Mouse (Mus musculus) cerebellum, adult 2 months (tissue): Measurements from ENCODE around the gene Fndc7. TPM values are rescaled to one million over a fixed set of nuclear protein-coding genes. Genes with fewer than 3 reads are reported as not detected.

Source experiments
- DNase-seq, 2 experiments: peaks; one replicate each; pipeline ENCODE4 v3.0.0; 2021
- H3K27ac ChIP-seq: fragments of 200-500 bp; 2 replicates; pipeline ENCODE4 v1.5.1; 2012; ENCODE audit warnings: low read length, control low read depth, inconsistent platforms; ENCODE audit not compliant: insufficient read depth
- H3K27me3 ChIP-seq: fragments of 200-500 bp; 2 replicates; pipeline ENCODE4 v1.6.1; 2012; ENCODE audit warnings: inconsistent platforms, mild to moderate bottlenecking, low read length, moderate library complexity; ENCODE audit not compliant: control insufficient read depth, insufficient read depth
- H3K4me1 ChIP-seq: fragments of 200-500 bp; 2 replicates; pipeline ENCODE4 v1.6.1; 2011; ENCODE audit warnings: low read length; ENCODE audit not compliant: control insufficient read depth, insufficient read depth
- H3K4me3 ChIP-seq: fragments of 200-500 bp; replicated peaks from 2 replicates; pipeline ENCODE3; 2011; ENCODE audit warnings: mild to moderate bottlenecking, low read depth, low read length, control low read depth; ENCODE audit not compliant: insufficient read depth
- CTCF ChIP-seq: fragments of 200-500 bp; IDR thresholded peaks from 2 replicates; pipeline ENCODE4 v1.5.1; 2011; ENCODE audit warnings: low read depth, mild to moderate bottlenecking, control low read depth, low read length, moderate library complexity, borderline replicate concordance; ENCODE audit not compliant: insufficient read depth
- POLR2A ChIP-seq: fragments of 200-500 bp; IDR thresholded peaks from 2 replicates; pipeline ENCODE4 v1.6.1; 2011; ENCODE audit warnings: low read length, control low read depth, borderline replicate concordance; ENCODE audit not compliant: insufficient read depth
- WGBS: fragments of 180-500 bp; shearing (Covaris S2); methylation state at CpG from one replicate; pipeline ENCODE4 v1.1.7; 2018; 5-methylcytosine and 5-hydroxymethylcytosine counted together
- polyA plus RNA-seq: library from polyadenylated mRNA; depleted of rRNA; stranded (reverse); fragments of >200 nt; gene quantifications from 2 replicates; pipeline ENCODE4 v1.2.3, GENCODE M21; 2012

Fndc7 gene
- polyA plus RNA-seq, 1 experiment: 0.11 TPM

GRCm38 (mm10) chr3:108851554-108851953 lies 38.3 kb downstream of the Fndc7 start:
- Histone ChIP-seq H3K4me3 (no peak overlapping the region), H3K27ac (no peak overlapping the region), H3K4me1 (0 out of 2 replicates have a peak, but pooled peaks cover 3% of the 10 kb centered on the region), H3K27me3 (no peaks in the 10 kb centered on the region)
- no peak for DNase-seq
- TF ChIP-seq CTCF (no peak), POLR2A (no peak)
- 91% methylated on average over 3 of the region's 3 CpGs for WGBS

- H3K4me1 ChIP-seq: 0 out of 2 replicates have a peak, but pooled peaks cover 3% of the 10 kb centered on the region
- TF ChIP-seq CTCF (no peak), POLR2A (no peak)
- H3K27ac ChIP-seq: no peak overlapping the region
- no peak overlapping the region for H3K4me3 ChIP-seq
- H3K27me3 ChIP-seq: no peaks in the 10 kb centered on the region
- no peak for DNase-seq
- 96% methylated on average over 2 of the region's 2 CpGs for WGBS
Measured at GRCm38 (mm10) chr3:108851075-108851474, 38.7 kb downstream of the Fndc7 start.

GRCm38 (mm10) chr3:108850506-108850905 lies 39.3 kb downstream of the Fndc7 start:
- no peak overlapping the region for H3K27ac ChIP-seq
- TF ChIP-seq POLR2A (no peak), CTCF (no peak)
- DNase-seq: no peak
- 0 out of 2 replicates have a peak, but pooled peaks cover 2% of the 10 kb centered on the region for H3K4me1 ChIP-seq
- 57% methylated on average over 3 of the region's 3 CpGs for WGBS
- H3K4me3 ChIP-seq: no peak overlapping the region
- no peaks in the 10 kb centered on the region for H3K27me3 ChIP-seq

- TF ChIP-seq POLR2A (no peak), CTCF (no peak)
- Histone ChIP-seq H3K27ac (no peak overlapping the region), H3K4me3 (no peak overlapping the region), H3K4me1 (no peaks in the 10 kb centered on the region), H3K27me3 (no peaks in the 10 kb centered on the region)
- 56% methylated on average over 3 of the region's 3 CpGs for WGBS
- DNase-seq: no peak
Measured at GRCm38 (mm10) chr3:108846616-108847015, 43.2 kb downstream of the Fndc7 start.

GRCm38 (mm10) chr3:108844521-108844920 lies 45.3 kb downstream of the Fndc7 start:
- no peak for DNase-seq
- Histone ChIP-seq H3K4me1 (no peaks in the 10 kb centered on the region), H3K27ac (no peak overlapping the region), H3K4me3 (no peak overlapping the region), H3K27me3 (no peaks in the 10 kb centered on the region)
- 35% methylated on average over 5 of the region's 5 CpGs for WGBS
- TF ChIP-seq POLR2A (no peak), CTCF (no peak)

- Histone ChIP-seq H3K4me1 (0 out of 2 replicates have a peak, but pooled peaks cover 2% of the 10 kb centered on the region), H3K27ac (no peak overlapping the region), H3K4me3 (no peak overlapping the region), H3K27me3 (no peaks in the 10 kb centered on the region)
- WGBS: 83% methylated on average over 6 of the region's 6 CpGs
- TF ChIP-seq POLR2A (no peak), CTCF (no peak)
- DNase-seq: no peak
Measured at GRCm38 (mm10) chr3:108844026-108844425, 45.8 kb downstream of the Fndc7 start.

GRCm38 (mm10) chr3:108840716-108841054 lies 49.1 kb downstream of the Fndc7 start:
- whole genome bisulfite sequencing: 60% methylated on average over 4 of the region's 4 CpGs
- no peak for TF ChIP-seq CTCF
- TF ChIP-seq POLR2A: no peak
- DNase-seq: no peak
- 0 out of 2 replicates have a peak, but pooled peaks cover 2% of the 10 kb centered on the region for H3K4me1 ChIP-seq
- H3K27ac ChIP-seq: no peak overlapping the region
- H3K27me3 ChIP-seq: no peaks in the 10 kb centered on the region
- H3K4me3 ChIP-seq: peak overlapping the region; percentile 36

- 1% methylated on average over 56 of the region's 56 CpGs for WGBS
- TF ChIP-seq CTCF: peak; percentile 87
- TF ChIP-seq POLR2A: peak; percentile 53
- Histone ChIP-seq H3K27me3 (no peaks in the 10 kb centered on the region), H3K4me1 (0 out of 2 replicates have a peak, but pooled peaks cover 2% of the 10 kb centered on the region), H3K27ac (peak within 1 kb of the TSS; percentile 57), H3K4me3 (peak within 1 kb of the TSS; percentile 86)
- peak; percentile 96 to 98 for DNase-seq
Measured at GRCm38 (mm10) chr3:108840000-108840715, 49.6 kb downstream of the Fndc7 start, which contains the start of gene Stxbp3. Stxbp3 (minus strand) TSS chr3:108840526.
